Mouse (Mus musculus) erythroblast, embryonic 14.5 days (primary cell): ENCODE results near the gene Ccdc158.

Experiments used
- GATA1 ChIP-seq: IDR thresholded peaks from 2 replicates; pipeline ENCODE4 v1.6.1; 2012; ENCODE audit warnings: low read length, inconsistent platforms, mixed read lengths
- TAL1 ChIP-seq: IDR thresholded peaks from 3 replicates; pipeline ENCODE4 v1.6.1; 2012; ENCODE audit warnings: low read length, inconsistent platforms, mixed read lengths

DNA sequence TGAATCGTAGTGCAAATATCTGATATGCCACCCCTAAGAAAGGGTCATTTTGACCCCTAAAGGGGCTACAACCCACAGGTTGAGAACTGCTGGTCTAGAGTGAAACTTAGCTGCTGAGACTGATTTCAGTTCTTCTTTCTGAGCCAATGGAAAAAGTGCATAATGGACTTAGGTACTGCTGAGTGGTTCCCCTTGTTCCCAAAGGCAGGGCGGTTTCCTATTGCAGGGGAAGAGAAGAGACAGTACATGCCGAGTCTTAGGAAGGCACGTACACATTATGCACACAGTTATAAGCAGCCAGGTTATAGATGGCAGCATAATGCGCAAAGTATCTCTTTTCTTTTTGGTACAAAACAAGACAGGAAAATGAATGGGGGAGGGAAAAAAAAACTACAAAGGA is 13.1 kb upstream of the Ccdc158 start:
- TF ChIP-seq TAL1 (no peak), GATA1 (no peak)
